Mouse (Mus musculus): ENCODE data around the gene C1ql1. TPM values are rescaled to one million over a fixed set of nuclear protein-coding genes. Genes with fewer than 3 reads are reported as not detected.

C1ql1 gene
- polyA plus RNA-seq, 1 experiment: 4.8 TPM

DNA sequence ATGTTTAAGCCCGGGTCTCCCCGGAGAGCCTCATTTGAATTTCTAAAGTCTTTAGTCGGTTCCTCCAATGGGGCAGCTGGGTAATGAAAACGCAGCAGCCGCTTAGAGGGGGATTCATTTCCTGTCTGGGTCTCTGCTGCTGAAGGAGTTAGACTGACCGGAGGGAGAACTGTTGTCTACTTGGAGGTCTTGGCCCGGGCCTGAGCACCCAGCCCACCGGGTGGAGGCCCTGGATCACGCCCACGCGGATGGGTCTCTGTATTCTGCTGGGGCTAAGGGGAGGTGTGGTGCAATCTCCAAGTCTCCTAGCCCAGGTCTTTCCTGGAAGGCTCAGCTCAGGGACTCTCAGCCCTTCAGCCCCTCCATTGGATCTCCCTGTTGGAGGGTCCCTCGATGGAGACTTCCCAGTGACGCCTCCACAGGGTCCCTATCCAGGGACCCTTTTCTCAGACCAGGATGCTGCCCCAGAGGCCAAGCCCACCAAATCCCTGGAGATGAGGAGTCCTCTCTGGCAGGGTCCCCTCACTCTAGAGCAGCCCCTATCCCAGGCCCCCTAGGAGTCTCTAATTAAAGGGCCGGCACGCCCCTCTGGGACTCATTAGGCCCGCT is 16.9 kb upstream of the C1ql1 start:
- Histone ChIP-seq H3K4me1 (ENCODE audit: control insufficient read depth, insufficient read depth, low read length) (peaks cover 2% of the 10 kb centered on the region), H3K27me3 (ENCODE audit: control insufficient read depth, insufficient read depth, low read length, poor library complexity, severe bottlenecking) (no peaks in the 10 kb centered on the region), H3K9ac (ENCODE audit: low read depth, poor library complexity, severe bottlenecking) (peak overlapping the region; percentile 60), H3K9me3 (replicated peaks; ENCODE audit: control insufficient read depth, insufficient read depth, low read length, poor library complexity, severe bottlenecking) (no peaks in the 10 kb centered on the region), H3K36me3 (ENCODE audit: control insufficient read depth, insufficient read depth, low read length, poor library complexity, severe bottlenecking) (no peaks in the 10 kb centered on the region), H3K27ac (ENCODE audit: insufficient read depth, low read length) (peak overlapping the region; percentile 42; the same call in 1 of the 2 replicates), H3K4me3 (ENCODE audit: low read depth, low read length) (peak overlapping the region; percentile 63)
- no peak for TF ChIP-seq POLR2A (IDR thresholded peaks at IDR 0.05; ENCODE audit: insufficient read depth, low read length)

DNA sequence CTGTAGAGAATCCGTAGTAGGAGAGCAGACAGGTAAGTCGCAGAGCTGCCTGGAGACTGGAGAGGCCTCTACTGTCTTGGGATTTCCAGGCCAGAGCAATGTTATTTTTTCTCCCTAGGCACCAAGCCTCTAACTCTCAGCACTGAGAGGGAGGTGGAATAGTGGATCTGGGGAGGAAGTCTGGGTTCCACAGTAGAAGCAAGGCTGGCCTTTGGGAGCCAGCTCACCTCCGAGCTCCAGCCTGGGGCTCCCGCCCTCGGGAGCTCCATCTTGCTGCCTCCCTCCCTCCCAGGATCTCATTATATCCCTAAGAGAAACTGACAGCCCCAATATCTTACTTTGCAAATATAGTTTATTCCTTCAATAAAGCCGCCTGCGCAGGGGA is 16.4 kb upstream of the C1ql1 start:
- Histone ChIP-seq H3K36me3 (ENCODE audit: control insufficient read depth, insufficient read depth, low read length, poor library complexity, severe bottlenecking) (no peaks in the 10 kb centered on the region), H3K4me3 (ENCODE audit: low read depth, low read length) (peak overlapping the region; percentile 6; the same call in 1 of the 2 replicates), H3K4me1 (ENCODE audit: control insufficient read depth, insufficient read depth, low read length) (peaks cover 2% of the 10 kb centered on the region), H3K27ac (ENCODE audit: insufficient read depth, low read length) (no peak overlapping the region), H3K27me3 (ENCODE audit: control insufficient read depth, insufficient read depth, low read length, poor library complexity, severe bottlenecking) (no peaks in the 10 kb centered on the region), H3K9me3 (replicated peaks; ENCODE audit: control insufficient read depth, insufficient read depth, low read length, poor library complexity, severe bottlenecking) (no peaks in the 10 kb centered on the region), H3K9ac (ENCODE audit: low read depth, poor library complexity, severe bottlenecking) (peak overlapping the region; percentile 60)
- TF ChIP-seq POLR2A (IDR thresholded peaks at IDR 0.05; ENCODE audit: insufficient read depth, low read length): no peak

DNA sequence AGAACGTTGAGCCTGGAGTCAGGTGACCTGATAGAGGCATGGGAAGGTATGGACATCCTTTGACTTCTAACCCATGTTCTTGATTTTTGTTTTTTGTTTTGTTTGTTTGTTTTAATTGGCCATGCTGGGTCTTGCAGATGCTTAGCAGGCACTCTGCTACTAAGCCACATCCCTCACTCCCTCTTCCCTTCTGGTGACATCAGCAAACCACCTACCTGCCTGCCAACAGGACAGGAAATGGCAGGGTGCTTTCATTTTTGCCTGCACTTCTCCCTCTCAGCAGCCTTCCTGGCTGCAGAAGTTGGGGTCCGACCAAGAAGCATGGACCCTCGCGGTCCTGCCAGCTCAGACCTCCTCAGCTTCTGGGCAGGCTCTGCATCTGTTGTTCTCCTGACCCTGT is 14.6 kb upstream of the C1ql1 start:
- H3K27me3 ChIP-seq (ENCODE audit: control insufficient read depth, insufficient read depth, low read length, poor library complexity, severe bottlenecking): no peaks in the 10 kb centered on the region
- H3K4me1 ChIP-seq (ENCODE audit: control insufficient read depth, insufficient read depth, low read length): peaks cover 2% of the 10 kb centered on the region
- no peak overlapping the region for H3K9ac ChIP-seq (ENCODE audit: low read depth, poor library complexity, severe bottlenecking)
- no peak overlapping the region for H3K4me3 ChIP-seq (ENCODE audit: low read depth, low read length)
- H3K36me3 ChIP-seq (ENCODE audit: control insufficient read depth, insufficient read depth, low read length, poor library complexity, severe bottlenecking): no peaks in the 10 kb centered on the region
- no peaks in the 10 kb centered on the region for H3K9me3 ChIP-seq (replicated peaks; ENCODE audit: control insufficient read depth, insufficient read depth, low read length, poor library complexity, severe bottlenecking)
- TF ChIP-seq EP300 (IDR thresholded peaks at IDR 0.05; ENCODE audit: insufficient read depth, low read depth, low read length) (no peak), CTCF (IDR thresholded peaks at IDR 0.05; ENCODE audit: low read depth, low read length) (no peak), POLR2A (IDR thresholded peaks at IDR 0.05; ENCODE audit: insufficient read depth, low read length) (no peak)
- no peak overlapping the region for H3K27ac ChIP-seq (ENCODE audit: insufficient read depth, low read length)

DNA sequence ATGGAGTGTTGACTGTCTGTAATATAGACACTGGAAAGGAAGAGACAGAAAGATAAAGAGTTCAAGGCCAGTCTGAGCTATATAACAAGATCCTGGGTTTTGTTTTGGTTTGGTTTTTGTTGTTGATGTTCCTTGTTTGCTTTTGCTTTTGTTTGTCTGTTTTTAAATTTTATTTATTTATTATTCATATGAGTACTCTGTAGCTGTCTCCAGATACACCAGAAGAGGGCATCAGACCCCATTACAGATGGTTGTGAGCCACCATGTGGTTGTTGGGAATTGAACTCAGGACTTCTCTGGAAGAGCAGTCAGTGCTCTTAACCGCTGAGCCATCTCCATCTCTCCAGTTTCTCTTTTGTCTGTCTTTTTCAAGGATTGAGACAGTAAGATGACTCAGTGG is 12.4 kb upstream of the C1ql1 start:
- Histone ChIP-seq H3K27ac (ENCODE audit: insufficient read depth, low read length) (no peak overlapping the region), H3K9ac (ENCODE audit: low read depth, poor library complexity, severe bottlenecking) (no peak overlapping the region), H3K9me3 (replicated peaks; ENCODE audit: control insufficient read depth, insufficient read depth, low read length, poor library complexity, severe bottlenecking) (no peaks in the 10 kb centered on the region), H3K4me1 (ENCODE audit: control insufficient read depth, insufficient read depth, low read length) (no peaks in the 10 kb centered on the region), H3K36me3 (ENCODE audit: control insufficient read depth, insufficient read depth, low read length, poor library complexity, severe bottlenecking) (no peaks in the 10 kb centered on the region), H3K4me3 (ENCODE audit: low read depth, low read length) (no peak overlapping the region), H3K27me3 (ENCODE audit: control insufficient read depth, insufficient read depth, low read length, poor library complexity, severe bottlenecking) (no peaks in the 10 kb centered on the region)
- no peak for TF ChIP-seq EP300 (IDR thresholded peaks at IDR 0.05; ENCODE audit: insufficient read depth, low read depth, low read length)
- TF ChIP-seq CTCF (IDR thresholded peaks at IDR 0.05; ENCODE audit: low read depth, low read length): no peak
- TF ChIP-seq POLR2A (IDR thresholded peaks at IDR 0.05; ENCODE audit: insufficient read depth, low read length): no peak

DNA sequence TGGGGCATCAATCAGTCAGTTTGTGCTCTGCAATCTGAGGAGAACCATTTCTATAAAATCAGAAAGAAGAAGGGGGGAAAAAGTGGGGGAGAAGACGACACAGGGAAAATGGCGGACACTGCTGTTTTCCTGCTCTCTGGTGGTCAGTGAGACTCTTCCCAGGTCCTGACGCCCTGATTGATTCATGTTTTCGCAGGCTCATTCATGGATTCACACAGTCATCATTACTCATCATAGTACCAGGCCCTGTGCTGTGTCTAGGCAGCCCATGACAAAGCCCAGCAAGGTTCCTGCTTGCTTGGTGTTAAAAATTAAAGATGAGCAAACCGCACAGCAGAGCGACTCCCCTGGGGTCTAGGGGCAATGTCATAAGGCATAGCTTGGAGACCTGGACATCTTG is 11.9 kb upstream of the C1ql1 start:
- Histone ChIP-seq H3K9me3 (replicated peaks; ENCODE audit: control insufficient read depth, insufficient read depth, low read length, poor library complexity, severe bottlenecking) (no peaks in the 10 kb centered on the region), H3K4me1 (ENCODE audit: control insufficient read depth, insufficient read depth, low read length) (no peaks in the 10 kb centered on the region), H3K9ac (ENCODE audit: low read depth, poor library complexity, severe bottlenecking) (no peak overlapping the region), H3K36me3 (ENCODE audit: control insufficient read depth, insufficient read depth, low read length, poor library complexity, severe bottlenecking) (no peaks in the 10 kb centered on the region), H3K27me3 (ENCODE audit: control insufficient read depth, insufficient read depth, low read length, poor library complexity, severe bottlenecking) (no peaks in the 10 kb centered on the region), H3K4me3 (ENCODE audit: low read depth, low read length) (no peak overlapping the region), H3K27ac (ENCODE audit: insufficient read depth, low read length) (no peak overlapping the region)
- TF ChIP-seq EP300 (IDR thresholded peaks at IDR 0.05; ENCODE audit: insufficient read depth, low read depth, low read length) (no peak), POLR2A (IDR thresholded peaks at IDR 0.05; ENCODE audit: insufficient read depth, low read length) (no peak), CTCF (IDR thresholded peaks at IDR 0.05; ENCODE audit: low read depth, low read length) (no peak)

DNA sequence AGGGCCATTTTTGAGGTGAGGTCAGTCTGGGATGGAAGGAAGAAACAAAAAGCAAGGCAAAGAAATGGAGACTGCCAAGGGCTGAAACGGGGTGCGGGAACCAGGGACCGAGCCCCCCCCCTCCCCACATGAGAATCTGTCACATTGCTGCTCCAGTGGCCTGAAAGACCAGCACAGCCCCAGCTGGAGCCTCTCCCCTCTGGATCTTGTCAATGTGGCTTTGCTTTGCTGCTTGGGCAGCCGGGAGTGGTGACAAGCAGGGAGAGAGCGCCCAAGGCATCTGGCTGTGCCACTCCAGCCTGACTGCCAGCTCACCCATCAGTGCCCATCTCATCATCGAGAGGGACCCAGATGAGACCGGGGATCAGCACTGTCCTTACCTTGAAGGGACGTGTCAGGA is 11.2 kb upstream of the C1ql1 start:
- H3K9me3 ChIP-seq (replicated peaks; ENCODE audit: control insufficient read depth, insufficient read depth, low read length, poor library complexity, severe bottlenecking): no peaks in the 10 kb centered on the region
- no peak overlapping the region for H3K27ac ChIP-seq (ENCODE audit: insufficient read depth, low read length)
- H3K9ac ChIP-seq (ENCODE audit: low read depth, poor library complexity, severe bottlenecking): no peak overlapping the region
- H3K4me1 ChIP-seq (ENCODE audit: control insufficient read depth, insufficient read depth, low read length): no peaks in the 10 kb centered on the region
- no peak overlapping the region for H3K4me3 ChIP-seq (ENCODE audit: low read depth, low read length)
- TF ChIP-seq POLR2A (IDR thresholded peaks at IDR 0.05; ENCODE audit: insufficient read depth, low read length) (no peak), CTCF (IDR thresholded peaks at IDR 0.05; ENCODE audit: low read depth, low read length) (no peak), EP300 (IDR thresholded peaks at IDR 0.05; ENCODE audit: insufficient read depth, low read depth, low read length) (no peak)
- no peaks in the 10 kb centered on the region for H3K36me3 ChIP-seq (ENCODE audit: control insufficient read depth, insufficient read depth, low read length, poor library complexity, severe bottlenecking)
- H3K27me3 ChIP-seq (ENCODE audit: control insufficient read depth, insufficient read depth, low read length, poor library complexity, severe bottlenecking): no peaks in the 10 kb centered on the region

Data from ES-Bruce4 (cell line).